Mouse (Mus musculus) ES-Bruce4 (cell line): ENCODE measurements around the gene Gm42957. TPM values are rescaled to one million over a fixed set of nuclear protein-coding genes. Genes with fewer than 3 reads are reported as not detected.

Source experiments
- H3K27ac ChIP-seq: 2 replicates; pipeline ENCODE4 v1.5.1; 2012; ENCODE audit warnings: low read length, inconsistent platforms; ENCODE audit not compliant: insufficient read depth
- H3K27me3 ChIP-seq: 2 replicates; pipeline ENCODE4 v1.6.1; 2012; ENCODE audit warnings: mild to moderate bottlenecking, low read length, inconsistent platforms; ENCODE audit not compliant: control insufficient read depth, poor library complexity, insufficient read depth, severe bottlenecking
- H3K36me3 ChIP-seq: 2 replicates; pipeline ENCODE4 v1.6.1; 2012; ENCODE audit warnings: inconsistent platforms, mild to moderate bottlenecking, low read length, moderate library complexity; ENCODE audit not compliant: control insufficient read depth, poor library complexity, insufficient read depth, severe bottlenecking
- H3K4me1 ChIP-seq: one replicate; pipeline ENCODE4 v1.8.1; 2011; ENCODE audit warnings: low read length; ENCODE audit not compliant: control insufficient read depth, insufficient read depth
- H3K4me3 ChIP-seq: 2 replicates; pipeline ENCODE4 v1.5.1; 2011; ENCODE audit warnings: low read depth, mild to moderate bottlenecking, low read length
- H3K9ac ChIP-seq: 2 replicates; pipeline ENCODE4 v1.6.1; 2012; ENCODE audit warnings: low read depth, mild to moderate bottlenecking, inconsistent platforms; ENCODE audit not compliant: poor library complexity, severe bottlenecking
- H3K9me3 ChIP-seq: replicated peaks from 2 replicates; pipeline ENCODE4 v1.6.1; 2012; ENCODE audit warnings: mild to moderate bottlenecking, low read length, inconsistent platforms; ENCODE audit not compliant: control insufficient read depth, poor library complexity, insufficient read depth, severe bottlenecking
- CTCF ChIP-seq: IDR thresholded peaks from one replicate; pipeline ENCODE4 v1.8.1; 2011; ENCODE audit warnings: low read depth, low read length
- EP300 ChIP-seq: IDR thresholded peaks from 2 replicates; pipeline ENCODE4 v1.6.1; 2011; ENCODE audit warnings: low read depth, low read length; ENCODE audit not compliant: insufficient read depth
- POLR2A ChIP-seq: IDR thresholded peaks from one replicate; pipeline ENCODE4 v1.8.1; 2011; ENCODE audit warnings: low read length; ENCODE audit not compliant: insufficient read depth
- polyA plus RNA-seq: library from polyadenylated mRNA; stranded (reverse); fragments of >200 nt; gene quantifications from 2 replicates; pipeline ENCODE4 v1.2.4, GENCODE M21; 2011; ENCODE audit warnings: low read depth; ENCODE audit not compliant: missing spikeins, insufficient read depth, insufficient read length

Gm42957 gene
- polyA plus RNA-seq, 1 experiment = not detected

DNA sequence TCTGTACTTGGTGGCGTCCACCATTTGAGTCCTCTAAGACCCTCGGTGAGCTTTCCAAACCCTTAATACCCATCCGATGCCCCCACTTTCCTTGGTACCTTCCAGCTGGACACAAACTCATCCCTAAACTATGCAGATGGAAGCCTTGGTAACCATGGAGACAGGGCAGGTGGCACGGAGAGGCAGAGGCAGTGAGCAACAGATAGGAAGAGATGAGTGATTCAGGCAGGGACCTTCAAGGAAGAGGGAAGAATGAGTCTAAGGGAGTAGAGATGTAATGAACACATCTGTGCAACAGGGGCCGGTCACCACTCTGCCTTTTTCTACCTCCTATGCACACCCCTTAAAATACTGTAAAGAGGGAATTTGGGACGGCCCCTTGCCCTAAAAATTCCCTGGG lies 39.6 kb upstream of the Gm42957 start:
- Histone ChIP-seq H3K4me1 (peaks cover 1% of the 10 kb centered on the region), H3K36me3 (no peaks in the 10 kb centered on the region), H3K9me3 (no peaks in the 10 kb centered on the region), H3K4me3 (no peak overlapping the region), H3K27me3 (no peaks in the 10 kb centered on the region), H3K27ac (no peak overlapping the region), H3K9ac (no peak overlapping the region)
- TF ChIP-seq CTCF = no peak
- TF ChIP-seq POLR2A = no peak
- TF ChIP-seq EP300 = no peak

DNA sequence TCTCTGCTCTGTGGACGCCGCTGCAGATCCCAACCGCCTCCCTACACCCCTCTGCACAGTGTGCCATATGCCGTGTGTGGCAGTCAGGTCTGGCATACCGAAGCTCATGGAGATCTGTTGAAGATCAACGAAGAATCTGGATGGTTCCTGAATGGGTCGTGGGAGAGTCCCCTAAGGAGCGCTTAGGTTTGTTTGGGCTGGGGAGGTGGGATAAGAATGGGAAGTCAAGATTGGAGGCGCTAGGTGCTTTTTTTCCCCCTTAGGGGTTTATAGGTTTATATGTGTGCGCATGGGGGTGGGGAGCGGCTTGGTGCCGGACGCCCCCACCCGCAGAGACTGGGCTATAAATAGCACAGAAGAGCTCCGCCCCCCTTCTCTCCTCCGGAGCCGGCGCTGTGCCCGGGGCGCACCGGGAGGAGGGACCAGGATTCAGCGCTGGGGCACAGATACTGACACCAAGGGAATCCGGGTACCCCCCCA lies 39.0 kb upstream of the Gm42957 start, which contains the start of gene Ankrd34a:
Gene Ankrd34a (plus strand): TSS at position 409 of the 480 bp plus-strand sequence.
- no peaks in the 10 kb centered on the region for H3K36me3 ChIP-seq
- no peak within 1 kb of the TSS for H3K27ac ChIP-seq
- peak within 1 kb of the TSS; percentile 19 for H3K9ac ChIP-seq
- H3K27me3 ChIP-seq = no peaks in the 10 kb centered on the region
- no peak for TF ChIP-seq EP300
- TF ChIP-seq POLR2A = no peak
- no peak for TF ChIP-seq CTCF
- no peaks in the 10 kb centered on the region for H3K4me1 ChIP-seq
- peak within 1 kb of the TSS; percentile 56 for H3K4me3 ChIP-seq
- no peaks in the 10 kb centered on the region for H3K9me3 ChIP-seq

DNA sequence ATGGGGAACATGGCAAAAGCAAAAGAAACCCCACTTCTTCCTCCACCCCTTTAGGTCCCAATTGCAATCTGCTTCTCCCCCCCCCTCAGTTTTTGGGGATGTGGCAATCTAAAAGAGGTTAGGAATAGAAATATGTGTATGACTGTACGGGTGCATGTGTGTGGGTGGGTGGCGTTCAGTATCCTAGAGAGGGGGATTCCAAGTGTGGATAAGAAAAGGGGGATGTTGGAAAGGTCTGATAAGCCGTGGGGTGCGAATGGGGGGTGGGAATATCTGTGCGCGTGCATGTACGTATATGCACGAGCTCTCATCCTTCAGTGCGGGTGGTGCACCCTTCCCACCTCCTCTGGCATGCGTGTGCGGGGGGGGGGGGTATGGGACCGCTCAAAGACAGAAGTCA lies 38.4 kb upstream of the Gm42957 start:
- TF ChIP-seq EP300 (no peak), CTCF (no peak), POLR2A (no peak)
- H3K9ac ChIP-seq = peak overlapping the region; percentile 19
- H3K9me3 ChIP-seq = no peaks in the 10 kb centered on the region
- no peaks in the 10 kb centered on the region for H3K4me1 ChIP-seq
- H3K4me3 ChIP-seq = peak overlapping the region; percentile 56
- no peak overlapping the region for H3K27ac ChIP-seq
- no peaks in the 10 kb centered on the region for H3K27me3 ChIP-seq
- no peaks in the 10 kb centered on the region for H3K36me3 ChIP-seq

DNA sequence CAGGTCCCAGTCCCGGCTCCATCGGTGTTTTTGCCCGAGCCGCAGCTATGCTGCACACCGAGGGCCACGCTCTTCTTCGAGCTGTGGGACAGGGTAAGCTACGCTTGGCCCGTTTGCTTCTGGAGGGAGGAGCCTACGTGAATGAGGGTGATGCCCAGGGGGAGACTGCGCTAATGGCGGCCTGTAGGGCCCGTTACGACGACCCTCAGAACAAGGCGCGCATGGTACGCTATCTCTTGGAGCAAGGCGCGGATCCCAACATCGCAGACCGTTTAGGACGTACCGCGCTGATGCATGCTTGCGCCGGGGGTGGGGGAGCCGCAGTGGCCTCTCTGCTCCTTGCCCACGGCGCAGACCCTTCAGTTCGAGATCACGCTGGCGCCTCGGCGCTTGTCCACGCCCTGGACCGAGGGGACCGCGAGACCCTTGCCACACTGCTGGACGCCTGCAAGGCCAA lies 37.8 kb upstream of the Gm42957 start:
- peak overlapping the region; percentile 19 for H3K9ac ChIP-seq
- no peak overlapping the region for H3K27ac ChIP-seq
- H3K4me1 ChIP-seq = no peaks in the 10 kb centered on the region
- no peaks in the 10 kb centered on the region for H3K27me3 ChIP-seq
- H3K4me3 ChIP-seq = peak overlapping the region; percentile 56
- no peaks in the 10 kb centered on the region for H3K9me3 ChIP-seq
- no peaks in the 10 kb centered on the region for H3K36me3 ChIP-seq
- TF ChIP-seq CTCF = no peak
- TF ChIP-seq POLR2A = no peak
- TF ChIP-seq EP300 = no peak

DNA sequence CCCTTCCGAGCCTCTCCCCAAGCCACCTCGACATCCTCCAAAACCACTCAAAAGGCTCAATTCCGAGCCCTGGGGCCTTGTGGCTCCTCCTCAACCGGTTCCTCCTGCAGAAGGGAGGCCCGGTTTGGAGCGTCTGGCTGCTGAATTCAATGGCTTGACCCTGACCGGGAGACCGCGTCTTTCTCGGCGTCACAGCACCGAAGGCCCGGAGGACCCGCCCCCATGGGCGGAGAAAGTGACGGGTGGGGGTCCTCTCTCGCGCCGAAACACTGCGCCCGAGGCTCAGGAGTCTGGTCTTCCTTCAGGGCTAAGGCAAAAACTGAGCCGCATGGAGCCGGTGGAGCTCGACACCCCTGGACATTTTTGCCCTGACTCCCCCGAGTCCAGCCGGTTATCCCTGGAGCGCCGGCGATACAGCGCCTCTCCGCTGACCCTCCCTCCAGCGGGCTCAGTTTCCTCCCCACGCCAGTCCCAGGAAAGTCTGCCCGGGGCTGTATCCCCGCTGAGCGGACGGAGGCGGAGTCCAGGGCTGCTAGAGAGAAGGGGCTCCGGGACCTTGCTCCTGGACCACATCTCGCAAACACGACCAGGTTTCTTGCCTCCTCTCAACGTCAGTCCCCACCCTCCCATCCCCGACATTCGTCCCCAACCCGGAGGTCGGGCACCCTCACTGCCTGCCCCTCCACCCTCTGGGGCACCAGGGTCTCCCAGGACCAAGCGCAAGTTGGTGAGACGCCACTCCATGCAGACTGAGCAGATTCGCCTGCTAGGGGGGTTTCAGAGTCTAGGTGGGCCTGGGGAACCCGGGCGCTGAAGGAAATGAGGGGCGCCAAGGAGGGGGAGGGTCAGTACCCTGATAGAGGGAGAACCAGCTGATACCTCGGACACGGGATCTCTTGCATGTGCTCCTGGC lies 36.9 kb upstream of the Gm42957 start:
- peak overlapping the region; percentile 56 for H3K4me3 ChIP-seq
- peak overlapping the region; percentile 19 for H3K9ac ChIP-seq
- H3K9me3 ChIP-seq = no peaks in the 10 kb centered on the region
- no peaks in the 10 kb centered on the region for H3K27me3 ChIP-seq
- no peak for TF ChIP-seq EP300
- no peak for TF ChIP-seq POLR2A
- TF ChIP-seq CTCF = no peak
- no peaks in the 10 kb centered on the region for H3K4me1 ChIP-seq
- no peaks in the 10 kb centered on the region for H3K36me3 ChIP-seq
- no peak overlapping the region for H3K27ac ChIP-seq

DNA sequence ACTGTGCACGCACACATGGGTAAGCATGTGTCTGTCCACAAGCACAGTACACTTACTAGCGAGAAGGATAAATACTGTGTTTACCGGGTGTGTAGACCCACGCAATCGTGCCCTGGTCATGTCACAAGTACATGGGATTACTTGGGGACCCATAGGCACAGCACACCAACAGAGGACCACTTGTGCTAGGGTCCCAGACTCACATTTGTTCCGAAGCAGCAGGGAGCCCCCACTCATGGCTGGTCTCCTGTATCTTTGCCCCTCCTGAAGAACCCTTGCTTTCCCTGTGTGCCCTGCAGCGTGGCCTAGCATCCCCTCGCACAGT lies 36.2 kb upstream of the Gm42957 start:
- H3K9ac ChIP-seq = peak overlapping the region; percentile 19; the same call in 1 of the 2 replicates
- no peaks in the 10 kb centered on the region for H3K9me3 ChIP-seq
- TF ChIP-seq POLR2A = no peak
- no peak for TF ChIP-seq CTCF
- TF ChIP-seq EP300 = no peak
- H3K27ac ChIP-seq = no peak overlapping the region
- no peaks in the 10 kb centered on the region for H3K27me3 ChIP-seq
- no peaks in the 10 kb centered on the region for H3K36me3 ChIP-seq
- no peaks in the 10 kb centered on the region for H3K4me1 ChIP-seq
- peak overlapping the region; percentile 56; the same call in 1 of the 2 replicates for H3K4me3 ChIP-seq
